Mouse (Mus musculus) cerebral cortex, adult 2 months (tissue): ENCODE measurements around the gene Fam180a.

Experiments used
- WGBS: fragments of 180-500 bp; shearing (Covaris S2); methylation state at CpG from one replicate; pipeline ENCODE4 v1.1.7; 2018; 5-methylcytosine and 5-hydroxymethylcytosine counted together

Fam180a gene

GRCm38 (mm10) chr6:35326111-35326515, at the start of gene Fam180a:
Gene Fam180a (minus strand): TSS chr6:35326141.
- WGBS: 22% methylated on average over 9 of the region's 9 CpGs

- 87% methylated on average over 10 of the region's 10 CpGs for WGBS
Observed at GRCm38 (mm10) chr6:35374052-35374451, 48.1 kb upstream of the Fam180a start.

GRCm38 (mm10) chr6:35370356-35370755, 44.4 kb upstream of the Fam180a start:
- 92% methylated on average over 7 of the region's 7 CpGs for WGBS

GRCm38 (mm10) chr6:35369578-35370282, 43.8 kb upstream of the Fam180a start:
- WGBS: 86% methylated on average over 18 of the region's 18 CpGs

GRCm38 (mm10) chr6:35362596-35362995, 36.7 kb upstream of the Fam180a start:
- WGBS: 57% methylated on average over 9 of the region's 9 CpGs

GRCm38 (mm10) chr6:35355320-35355719, 29.4 kb upstream of the Fam180a start:
- WGBS: 74% methylated on average over 3 of the region's 3 CpGs

GRCm38 (mm10) chr6:35354622-35354998, 28.7 kb upstream of the Fam180a start:
- WGBS: 22% methylated on average over 6 of the region's 6 CpGs

GRCm38 (mm10) chr6:35353846-35354621, 28.1 kb upstream of the Fam180a start:
- WGBS: 23% methylated on average over 18 of the region's 18 CpGs

GRCm38 (mm10) chr6:35353416-35353815, 27.5 kb upstream of the Fam180a start:
- WGBS: 75% methylated on average over 5 of the region's 5 CpGs

- 85% methylated on average over 8 of the region's 8 CpGs for WGBS
Observed at GRCm38 (mm10) chr6:35352867-35353266, 26.9 kb upstream of the Fam180a start.

- 94% methylated on average over 3 of the region's 3 CpGs for WGBS
Observed at GRCm38 (mm10) chr6:35351826-35352225, 25.9 kb upstream of the Fam180a start.

- whole genome bisulfite sequencing: 53% methylated on average over 7 of the region's 7 CpGs
Observed at GRCm38 (mm10) chr6:35349784-35350183, 23.8 kb upstream of the Fam180a start.

GRCm38 (mm10) chr6:35338640-35339039, 12.7 kb upstream of the Fam180a start:
- 62% methylated on average over 3 of the region's 3 CpGs for WGBS

GRCm38 (mm10) chr6:35337836-35338235, 11.9 kb upstream of the Fam180a start:
- 81% methylated on average over 8 of the region's 8 CpGs for WGBS

GRCm38 (mm10) chr6:35335452-35335851, 9.5 kb upstream of the Fam180a start:
- WGBS: 79% methylated on average over 5 of the region's 5 CpGs

- 78% methylated on average over 4 of the region's 4 CpGs for WGBS
Observed at GRCm38 (mm10) chr6:35334278-35334677, 8.3 kb upstream of the Fam180a start.

GRCm38 (mm10) chr6:35333632-35334031, 7.7 kb upstream of the Fam180a start:
- WGBS: 78% methylated on average over 3 of the region's 3 CpGs

- WGBS: 74% methylated on average over 6 of the region's 6 CpGs
Observed at GRCm38 (mm10) chr6:35330834-35331233, 4.9 kb upstream of the Fam180a start.

GRCm38 (mm10) chr6:35329956-35330355, 4.0 kb upstream of the Fam180a start:
- WGBS: 93% methylated on average over 12 of the region's 12 CpGs

GRCm38 (mm10) chr6:35324306-35324705, 1.6 kb downstream of the Fam180a start:
- 77% methylated on average over 9 of the region's 9 CpGs for WGBS

GRCm38 (mm10) chr6:35323046-35323445, 2.9 kb downstream of the Fam180a start:
- 88% methylated on average over 1 of the region's 1 CpGs for WGBS

GRCm38 (mm10) chr6:35321105-35321504, 4.8 kb downstream of the Fam180a start:
- WGBS: 78% methylated on average over 4 of the region's 4 CpGs

GRCm38 (mm10) chr6:35319850-35320249, 6.1 kb downstream of the Fam180a start:
- 64% methylated on average over 6 of the region's 6 CpGs for WGBS
